In the genomic region with DNA sequence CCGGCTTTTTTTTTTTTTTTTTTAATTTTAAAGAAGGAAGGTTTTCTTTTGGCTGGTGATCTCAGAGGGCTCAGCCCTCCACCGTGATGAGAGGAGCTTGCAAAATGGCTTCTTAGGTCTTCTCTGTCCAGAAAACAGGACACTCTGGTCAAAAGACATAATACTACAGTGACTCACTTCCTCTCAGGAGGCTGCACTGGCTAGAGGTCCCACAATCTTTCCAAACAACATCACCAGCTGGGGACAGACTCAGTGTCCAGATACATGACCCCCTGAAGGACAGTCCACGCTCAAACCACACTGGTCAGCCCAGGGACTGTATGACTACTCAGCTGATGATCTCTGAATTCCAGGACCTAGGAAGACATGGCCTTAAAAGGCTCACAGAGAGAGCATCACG, we compare ENCODE assay signal across 26 mouse cellular contexts.
"Had no signal": no experiment of that assay in that cellular context is flagged by ENCODE, and none has a peak within 500 bp of the region (broad histone marks: within the 10 kb centered on the region; RNA-seq: fewer than 3 reads in every experiment).

No protein-coding gene starts in this region.

- ATAC-seq: hindbrain, embryonic 16.5 days; inflammation-experienced regulatory T-cells, adult 6 months; intestine, embryonic 15.5 days; intestine, postnatal 0 days; liver, postnatal 0 days had no signal

- H3K27ac ChIP-seq: heart, adult 2 months; heart, embryonic 13.5 days; heart, embryonic 15.5 days; hindbrain, embryonic 10.5 days; hindbrain, embryonic 12.5 days; hindbrain, embryonic 14.5 days; intestine, embryonic 15.5 days; layer of hippocampus, adult 2 months; left cerebral cortex, adult 2 months; limb, embryonic 10.5 days; limb, embryonic 12.5 days; liver, embryonic 13.5 days; liver, embryonic 15.5 days had no signal

- H3K4me1 ChIP-seq: heart, embryonic 15.5 days; hindbrain, embryonic 10.5 days; hindbrain, embryonic 12.5 days; intestine, embryonic 15.5 days; limb, embryonic 10.5 days; limb, embryonic 12.5 days had no signal

- DNase-seq: gastrocnemius, postnatal 10 days; gastrocnemius, postnatal 25 days; heart, adult 2 months; heart, postnatal 4 days; kidney, adult 18-20 months; kidney, adult 8-10 months; kidney, postnatal 10 days; kidney, postnatal 25 days; kidney, postnatal 4 days; liver; liver, embryonic 13.5 days; liver, postnatal 0 days had no signal

- H3K4me3 ChIP-seq: heart, adult 2 months; heart, embryonic 13.5 days; heart, embryonic 15.5 days; hindbrain, embryonic 10.5 days; hindbrain, embryonic 12.5 days; intestine, embryonic 15.5 days; layer of hippocampus, adult 2 months; left cerebral cortex, adult 2 months; limb, embryonic 10.5 days; limb, embryonic 12.5 days; liver, embryonic 13.5 days; liver, embryonic 15.5 days had no signal

- H3K27me3 ChIP-seq: heart, embryonic 13.5 days; heart, embryonic 15.5 days; hindbrain, embryonic 12.5 days; intestine, embryonic 15.5 days; limb, embryonic 12.5 days; liver, embryonic 13.5 days; liver, embryonic 15.5 days had no signal
